Mouse (Mus musculus) heart, embryonic 16.5 days (tissue): ENCODE measurements around the gene Olfr522. TPM values are rescaled to one million over a fixed set of nuclear protein-coding genes. Genes with fewer than 3 reads are reported as not detected.

Source experiments
- ATAC-seq: fragments of 200-750 bp; cut with Nextera tagmentation; replicated peaks from 2 replicates; pipeline ENCODE4 v1.8.0; 2017; ENCODE audit warnings: moderate number of reproducible peaks; ENCODE audit not compliant: insufficient read depth, low FRiP score; ENCODE audit errors: extremely low read depth
- H3K27ac ChIP-seq: fragments of 300-500 bp; sonication (generic); 2 replicates; pipeline ENCODE4 v1.5.1; 2014; ENCODE audit warnings: mild to moderate bottlenecking, low read length, control low read depth, moderate library complexity
- H3K27me3 ChIP-seq: fragments of 300-500 bp; sonication (generic); 2 replicates; pipeline ENCODE4 v1.6.1; 2014; ENCODE audit warnings: low read length, mixed read lengths; ENCODE audit not compliant: control insufficient read depth, insufficient read depth
- H3K36me3 ChIP-seq: fragments of 300-500 bp; sonication (generic); 2 replicates; pipeline ENCODE4 v1.6.1; 2014; ENCODE audit not compliant: control insufficient read depth, insufficient read depth
- H3K4me1 ChIP-seq: fragments of 300-500 bp; sonication (generic); 2 replicates; pipeline ENCODE4 v1.6.1; 2014; ENCODE audit warnings: low read length, mixed read lengths; ENCODE audit not compliant: control insufficient read depth, insufficient read depth
- H3K4me2 ChIP-seq: fragments of 300-500 bp; sonication (generic); 2 replicates; pipeline ENCODE4 v1.6.1; 2014; ENCODE audit warnings: low read depth, mild to moderate bottlenecking, control low read depth, low read length
- H3K4me3 ChIP-seq: fragments of 300-500 bp; sonication (generic); 2 replicates; pipeline ENCODE4 v1.5.1; 2014; ENCODE audit warnings: mild to moderate bottlenecking, control low read depth, low read length
- H3K9ac ChIP-seq: fragments of 300-500 bp; sonication (generic); 2 replicates; pipeline ENCODE4 v1.6.1; 2014; ENCODE audit warnings: low read length, control low read depth
- H3K9me3 ChIP-seq: fragments of 300-500 bp; sonication (generic); replicated peaks from 2 replicates; pipeline ENCODE4 v1.6.1; 2016; ENCODE audit warnings: low read length; ENCODE audit not compliant: control insufficient read depth
- WGBS: fragments of 180-500 bp; shearing (Covaris S2); extraction: QIAGEN DNeasy Blood & Tissue Kit; methylation state at CpG from one replicate; pipeline ENCODE4 v1.1.7; 2014; 5-methylcytosine and 5-hydroxymethylcytosine counted together
- polyA plus RNA-seq: library from polyadenylated mRNA; unstranded; fragments of >200 nt; fragmentation: Nextera tagmentation; extraction: Ambion mirVana; gene quantifications from 2 replicates; pipeline ENCODE4 v1.2.1, GENCODE M21; 2015

Olfr522 gene
- polyA plus RNA-seq, 1 experiment from 2014 or later, result not detected

- peak overlapping the region; percentile 69 for H3K4me2 ChIP-seq
- 3% methylated on average over 5 of the region's 5 CpGs for WGBS
- H3K4me3 ChIP-seq, result peak overlapping the region; percentile 72
- ATAC-seq, result no peak
- H3K9me3 ChIP-seq, result no peaks in the 10 kb centered on the region
- H3K36me3 ChIP-seq, result peaks cover 6% of the 10 kb centered on the region; the same call in 1 of the 2 replicates
- H3K27me3 ChIP-seq, result no peaks in the 10 kb centered on the region
- peak overlapping the region; percentile 79 for H3K9ac ChIP-seq
- H3K27ac ChIP-seq, result peak overlapping the region; percentile 17; the same call in 1 of the 2 replicates
- H3K4me1 ChIP-seq, result peaks cover 5% of the 10 kb centered on the region
Measured at GRCm38 (mm10) chr7:140126022-140126350, 38.6 kb downstream of the Olfr522 start.

DNA sequence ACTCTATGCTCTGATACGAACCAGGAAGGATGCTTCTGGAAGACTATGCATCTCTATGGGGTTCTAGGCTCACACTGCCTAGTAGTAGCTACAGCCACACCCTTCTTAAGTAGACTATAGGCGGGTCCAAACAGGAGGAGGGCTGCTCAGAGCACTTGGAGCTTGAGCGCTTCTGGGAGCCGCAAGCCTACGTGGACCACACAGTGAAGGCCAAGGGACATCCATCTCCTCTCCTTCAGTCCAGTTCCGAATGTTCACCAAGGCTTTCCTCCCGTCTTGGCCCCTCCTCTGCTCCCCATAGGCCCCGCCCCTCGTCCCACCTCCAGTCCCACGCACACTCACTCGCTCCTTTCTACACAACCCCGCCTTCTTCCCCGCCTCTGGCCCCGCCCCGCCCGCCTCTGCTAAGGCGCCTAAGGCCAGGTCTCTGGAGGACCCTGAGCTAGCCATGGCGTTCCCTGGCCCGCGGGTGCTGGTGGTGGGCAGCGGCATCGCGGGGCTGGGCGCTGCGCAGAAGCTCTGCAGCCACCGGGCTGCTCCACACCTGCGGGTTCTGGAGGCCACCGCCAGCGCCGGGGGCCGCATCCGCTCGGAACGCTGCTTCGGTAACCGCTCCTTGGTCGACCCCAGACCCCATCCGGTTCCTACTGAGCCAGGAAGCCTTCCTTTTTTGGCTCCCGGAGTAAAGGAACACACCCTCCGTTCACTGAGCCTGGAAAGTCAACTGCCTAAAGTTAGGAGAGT is 39.1 kb downstream of the Olfr522 start:
- Histone ChIP-seq H3K9ac (peak overlapping the region; percentile 79), H3K4me3 (peak overlapping the region; percentile 72), H3K9me3 (no peaks in the 10 kb centered on the region), H3K27me3 (no peaks in the 10 kb centered on the region), H3K36me3 (0 out of 2 replicates have a peak, but pooled peaks cover 3% of the 10 kb centered on the region), H3K4me2 (peak overlapping the region; percentile 69), H3K27ac (peak overlapping the region; percentile 17; the same call in 1 of the 2 replicates), H3K4me1 (peaks cover 5% of the 10 kb centered on the region)
- 2% methylated on average over 40 of the region's 40 CpGs for WGBS
- peak; percentile 98 for ATAC-seq

DNA sequence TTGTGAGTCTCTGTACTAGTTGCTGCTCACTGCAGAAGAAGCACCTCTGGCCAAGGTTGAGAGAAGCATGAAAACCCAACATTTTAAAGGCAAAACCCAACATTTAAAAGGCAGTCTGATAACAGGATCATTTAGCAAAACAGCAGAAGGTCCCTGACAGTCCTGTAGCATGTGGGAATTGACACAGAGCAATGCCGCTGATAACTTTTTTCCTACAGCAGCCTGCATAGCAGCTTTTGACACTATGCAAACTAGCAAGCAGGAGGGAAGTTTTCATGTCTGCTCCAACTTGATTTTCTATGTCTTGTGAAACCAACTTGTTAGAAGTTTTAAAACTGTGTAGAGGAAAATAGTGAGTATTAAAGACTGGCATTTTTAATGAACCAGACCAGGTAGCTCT is 40.2 kb downstream of the Olfr522 start:
- Histone ChIP-seq H3K27me3 (no peaks in the 10 kb centered on the region), H3K9ac (no peak overlapping the region), H3K9me3 (no peaks in the 10 kb centered on the region), H3K4me2 (no peak overlapping the region), H3K36me3 (no peaks in the 10 kb centered on the region), H3K4me3 (no peak overlapping the region), H3K27ac (no peak overlapping the region), H3K4me1 (peaks cover 5% of the 10 kb centered on the region)
- WGBS, result 80% methylated on average over 1 of the region's 1 CpGs
- ATAC-seq, result no peak

- Histone ChIP-seq H3K27me3 (no peaks in the 10 kb centered on the region), H3K4me1 (peaks cover 5% of the 10 kb centered on the region), H3K9me3 (no peaks in the 10 kb centered on the region), H3K27ac (no peak overlapping the region), H3K9ac (no peak overlapping the region), H3K4me3 (no peak overlapping the region), H3K36me3 (no peaks in the 10 kb centered on the region), H3K4me2 (no peak overlapping the region)
- 20% methylated on average over 4 of the region's 4 CpGs for WGBS
- no peak for ATAC-seq
Measured at GRCm38 (mm10) chr7:140122765-140123164, 41.8 kb downstream of the Olfr522 start.

- no peak for ATAC-seq
- Histone ChIP-seq H3K4me2 (no peak overlapping the region), H3K27ac (no peak overlapping the region), H3K4me1 (peaks cover 4% of the 10 kb centered on the region; the same call in 1 of the 2 replicates), H3K27me3 (no peaks in the 10 kb centered on the region), H3K36me3 (no peaks in the 10 kb centered on the region), H3K9me3 (no peaks in the 10 kb centered on the region), H3K9ac (no peak overlapping the region), H3K4me3 (no peak overlapping the region)
- WGBS, result 58% methylated on average over 11 of the region's 13 CpGs
Measured at GRCm38 (mm10) chr7:140121338-140121910, 43.1 kb downstream of the Olfr522 start.

DNA sequence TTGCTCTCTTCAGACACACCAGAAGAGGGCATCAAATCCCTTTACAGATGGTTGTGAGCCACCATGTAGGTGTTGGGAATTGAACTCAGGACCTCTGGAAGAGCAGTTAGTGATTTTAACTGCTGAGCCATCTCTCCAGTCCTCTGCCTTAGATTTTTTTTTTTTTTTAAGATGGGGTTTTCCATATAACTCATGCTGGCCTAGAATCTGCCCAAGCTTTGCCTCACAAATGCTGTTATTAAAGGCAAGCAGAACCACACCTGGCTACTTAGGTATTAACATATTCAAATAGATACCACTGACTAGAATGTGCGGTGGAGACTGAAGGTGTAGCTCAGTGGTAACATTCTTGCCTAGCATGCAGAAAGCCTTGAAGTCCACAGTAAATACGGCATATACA is 44.1 kb downstream of the Olfr522 start:
- H3K9ac ChIP-seq, result no peak overlapping the region
- no peaks in the 10 kb centered on the region for H3K9me3 ChIP-seq
- 84% methylated on average over 2 of the region's 2 CpGs for WGBS
- no peaks in the 10 kb centered on the region for H3K36me3 ChIP-seq
- no peaks in the 10 kb centered on the region for H3K27me3 ChIP-seq
- ATAC-seq, result no peak
- 0 out of 2 replicates have a peak, but pooled peaks cover under 1% of the 10 kb centered on the region for H3K4me1 ChIP-seq
- H3K4me2 ChIP-seq, result no peak overlapping the region
- H3K27ac ChIP-seq, result no peak overlapping the region
- no peak overlapping the region for H3K4me3 ChIP-seq

DNA sequence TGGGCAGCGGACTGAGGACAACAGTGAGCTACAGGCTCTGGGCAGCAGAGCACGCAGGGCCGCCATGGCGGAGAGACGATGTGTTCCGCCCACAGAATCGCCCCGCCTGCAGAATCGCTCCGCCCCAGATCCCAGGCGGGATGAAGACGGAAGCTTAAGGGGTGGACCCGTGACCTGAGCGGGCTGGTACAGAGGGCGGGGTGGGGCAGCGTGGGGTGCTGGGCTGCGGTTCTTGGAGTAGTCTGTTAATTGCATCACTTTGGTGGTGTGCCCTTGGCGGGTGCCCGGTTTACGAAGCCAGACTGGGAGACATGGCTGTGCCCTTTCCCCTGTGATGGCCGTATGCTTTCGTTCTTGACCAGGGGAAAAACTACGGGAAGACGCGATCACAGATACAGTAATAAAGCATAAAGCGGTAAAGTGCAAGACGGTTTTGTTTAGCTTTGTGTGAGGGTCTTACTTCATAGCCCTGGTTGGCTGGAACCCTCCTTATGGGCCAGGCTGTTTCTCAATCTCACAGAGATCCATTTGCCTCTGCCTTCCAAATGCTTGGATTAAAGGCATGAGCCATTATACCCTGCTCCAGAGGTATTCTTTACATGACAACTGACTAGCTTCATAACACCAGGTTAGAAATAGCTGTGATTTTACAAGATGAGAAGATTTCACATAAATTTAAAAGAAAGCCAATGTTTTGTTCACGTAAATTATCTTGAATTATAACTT is 48.1 kb downstream of the Olfr522 start, which contains the start of gene Echs1:
Gene Echs1 (minus strand): TSS at position 148 of the 726 bp plus-strand sequence.
- H3K9ac ChIP-seq, result peak within 1 kb of the TSS; percentile 90
- 0 out of 2 replicates have a peak, but pooled peaks cover 3% of the 10 kb centered on the region for H3K4me1 ChIP-seq
- H3K4me2 ChIP-seq, result peak within 1 kb of the TSS; percentile 80
- peak within 1 kb of the TSS; percentile 75 for H3K4me3 ChIP-seq
- peak within 1 kb of the TSS; percentile 94 for H3K27ac ChIP-seq
- no peaks in the 10 kb centered on the region for H3K9me3 ChIP-seq
- H3K36me3 ChIP-seq, result peaks cover 9% of the 10 kb centered on the region
- no peaks in the 10 kb centered on the region for H3K27me3 ChIP-seq
- peak; percentile 95 for ATAC-seq
- 3% methylated on average over 28 of the region's 28 CpGs for WGBS

GRCm38 (mm10) chr7:140115583-140116328 is 48.8 kb downstream of the Olfr522 start, which contains the start of gene Paox:
Gene Paox (plus strand): TSS chr7:140115799.
- Histone ChIP-seq H3K4me3 (peak within 1 kb of the TSS; percentile 75), H3K9me3 (no peaks in the 10 kb centered on the region), H3K27ac (peak within 1 kb of the TSS; percentile 94), H3K4me1 (0 out of 2 replicates have a peak, but pooled peaks cover 3% of the 10 kb centered on the region), H3K27me3 (no peaks in the 10 kb centered on the region), H3K4me2 (peak within 1 kb of the TSS; percentile 80), H3K9ac (peak within 1 kb of the TSS; percentile 90), H3K36me3 (peaks cover 14% of the 10 kb centered on the region)
- ATAC-seq, result peak; percentile 80
- WGBS, result 1% methylated on average over 23 of the region's 23 CpGs
